Mouse (Mus musculus) intestine, postnatal 0 days (tissue): ENCODE measurements around the gene Rngtt. TPM values are rescaled to one million over a fixed set of nuclear protein-coding genes. Genes with fewer than 3 reads are reported as not detected.

Source experiments
- ATAC-seq: fragments of 200-750 bp; cut with Nextera tagmentation; 2 replicates; pipeline ENCODE4 v1.8.0; 2017; ENCODE audit warnings: mild to moderate bottlenecking, moderate TSS enrichment, moderate library complexity
- H3K27ac ChIP-seq: fragments of 300-500 bp; sonication (generic); 2 replicates; pipeline ENCODE4 v1.5.1; 2014; ENCODE audit warnings: mild to moderate bottlenecking, low read depth, low read length, moderate library complexity
- H3K27me3 ChIP-seq: fragments of 300-500 bp; sonication (generic); replicated peaks from 2 replicates; pipeline ENCODE4 v1.6.1; 2014; ENCODE audit warnings: low read length, mixed read lengths; ENCODE audit not compliant: control insufficient read depth, insufficient read depth
- H3K36me3 ChIP-seq: fragments of 300-500 bp; sonication (generic); 2 replicates; pipeline ENCODE4 v1.6.1; 2014; ENCODE audit warnings: mild to moderate bottlenecking, moderate library complexity; ENCODE audit not compliant: control insufficient read depth, insufficient read depth
- H3K4me1 ChIP-seq: fragments of 300-500 bp; sonication (generic); replicated peaks from 2 replicates; pipeline ENCODE4 v1.6.1; 2014; ENCODE audit warnings: antibody characterized with exemption, low read length, mixed read lengths; ENCODE audit not compliant: control insufficient read depth, insufficient read depth
- H3K4me2 ChIP-seq: fragments of 300-500 bp; sonication (generic); replicated peaks from 2 replicates; pipeline ENCODE4 v1.6.1; 2014; ENCODE audit warnings: low read depth, mild to moderate bottlenecking, moderate library complexity
- H3K4me3 ChIP-seq: fragments of 300-500 bp; sonication (generic); 2 replicates; pipeline ENCODE4 v1.5.1; 2014; ENCODE audit warnings: low read depth, low read length
- H3K9ac ChIP-seq: fragments of 300-500 bp; sonication (generic); 2 replicates; pipeline ENCODE4 v1.6.1; 2014; ENCODE audit warnings: mild to moderate bottlenecking, low read depth, low read length
- H3K9me3 ChIP-seq: fragments of 300-500 bp; sonication (generic); 2 replicates; pipeline ENCODE4 v1.6.1; 2016; ENCODE audit warnings: mixed run types; ENCODE audit not compliant: control insufficient read depth
- CTCF ChIP-seq: sonication (generic); IDR thresholded peaks from 2 replicates; pipeline ENCODE4 v1.5.1; 2016; ENCODE audit warnings: low read depth, mild to moderate bottlenecking, control low read depth, antibody characterized with exemption, moderate library complexity
- WGBS: fragments of 180-500 bp; shearing (Covaris S2); extraction: QIAGEN DNeasy Blood & Tissue Kit; methylation state at CpG from one replicate; pipeline ENCODE4 v1.1.7; 2014; 5-methylcytosine and 5-hydroxymethylcytosine counted together
- polyA plus RNA-seq: library from polyadenylated mRNA; unstranded; fragments of >200 nt; fragmentation: Nextera tagmentation; extraction: Ambion mirVana; gene quantifications from 2 replicates; pipeline ENCODE4 v1.2.1, GENCODE M21; 2015

Gene Rngtt
- polyA plus RNA-seq, 1 experiment from 2014 or later: 7.7 TPM

DNA sequence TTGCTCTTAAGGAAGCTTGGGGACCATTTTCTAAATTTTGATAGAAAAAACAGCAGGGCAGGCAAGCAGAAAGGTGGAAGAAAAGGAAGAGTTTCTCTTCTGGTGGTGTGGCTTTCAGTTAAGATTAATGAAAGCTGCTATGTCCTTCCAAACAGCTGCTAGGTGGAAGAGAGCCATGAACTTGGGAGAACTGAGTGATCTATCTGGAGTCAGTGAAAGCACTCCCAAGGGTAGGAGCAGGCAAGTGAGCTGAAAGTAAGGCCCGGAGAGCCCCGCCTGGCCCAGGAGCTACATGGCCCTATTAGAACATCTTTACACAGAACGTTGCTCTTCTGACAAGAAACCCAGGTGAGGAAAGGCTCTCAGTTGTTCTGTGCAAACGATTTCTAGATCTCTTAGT is 103.7 kb downstream of the Rngtt start:
- Histone ChIP-seq H3K4me3 (no peak overlapping the region), H3K9ac (no peak overlapping the region), H3K27ac (no peak overlapping the region), H3K27me3 (no peaks in the 10 kb centered on the region), H3K36me3 (no peaks in the 10 kb centered on the region), H3K4me1 (no peaks in the 10 kb centered on the region), H3K9me3 (no peaks in the 10 kb centered on the region), H3K4me2 (no peak overlapping the region)
- no peak for ATAC-seq
- 71% methylated on average over 4 of the region's 4 CpGs for WGBS
- no peak for TF ChIP-seq CTCF

DNA sequence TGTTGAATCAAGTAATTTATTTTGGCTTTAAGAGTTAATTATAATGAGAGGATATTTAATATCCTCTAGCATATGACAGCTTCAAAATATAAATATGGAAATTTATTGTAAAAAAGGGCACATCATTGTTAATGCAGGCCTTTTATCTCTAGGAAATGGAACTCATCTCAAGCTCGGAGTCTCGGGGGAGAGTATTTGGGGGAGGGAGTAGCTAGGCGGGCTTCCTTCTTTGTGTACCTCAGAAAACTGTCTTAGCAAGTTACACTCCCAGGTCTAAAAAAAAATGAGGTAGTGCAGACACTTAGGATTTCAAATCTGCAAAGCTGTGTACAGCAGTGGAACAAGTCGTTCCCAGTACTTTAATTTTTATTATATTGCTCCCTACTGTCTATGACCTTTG is 104.7 kb downstream of the Rngtt start:
- H3K9me3 ChIP-seq: no peaks in the 10 kb centered on the region
- no peak overlapping the region for H3K4me2 ChIP-seq
- H3K36me3 ChIP-seq: no peaks in the 10 kb centered on the region
- no peaks in the 10 kb centered on the region for H3K27me3 ChIP-seq
- no peaks in the 10 kb centered on the region for H3K4me1 ChIP-seq
- no peak overlapping the region for H3K27ac ChIP-seq
- 73% methylated on average over 4 of the region's 4 CpGs for WGBS
- no peak overlapping the region for H3K4me3 ChIP-seq
- no peak for ATAC-seq
- no peak for TF ChIP-seq CTCF
- no peak overlapping the region for H3K9ac ChIP-seq

DNA sequence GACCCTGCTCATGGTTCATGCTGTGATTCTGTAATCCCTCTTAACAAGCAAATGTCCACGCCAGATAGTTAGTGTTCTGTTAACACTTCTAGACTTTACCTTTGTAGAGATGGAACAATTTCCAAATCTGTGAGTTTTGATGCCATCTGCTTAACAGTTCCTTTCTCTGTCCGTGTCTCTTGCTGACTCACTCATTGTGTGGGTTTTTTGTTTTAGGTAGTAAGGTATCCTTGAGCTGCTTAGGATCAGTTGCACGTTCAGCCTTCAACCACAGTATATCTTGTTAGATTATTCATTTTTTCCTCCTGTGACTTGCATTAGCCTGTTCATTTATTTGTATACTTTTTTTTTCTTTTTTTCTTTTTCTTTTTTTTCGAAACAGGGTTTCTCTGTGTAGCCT is 107.3 kb downstream of the Rngtt start:
- Histone ChIP-seq H3K4me3 (no peak overlapping the region), H3K9ac (no peak overlapping the region), H3K36me3 (no peaks in the 10 kb centered on the region), H3K9me3 (no peaks in the 10 kb centered on the region), H3K27me3 (no peaks in the 10 kb centered on the region), H3K4me1 (no peaks in the 10 kb centered on the region), H3K4me2 (no peak overlapping the region), H3K27ac (no peak overlapping the region)
- 93% methylated on average over 4 of the region's 4 CpGs for WGBS
- ATAC-seq: no peak
- no peak for TF ChIP-seq CTCF

DNA sequence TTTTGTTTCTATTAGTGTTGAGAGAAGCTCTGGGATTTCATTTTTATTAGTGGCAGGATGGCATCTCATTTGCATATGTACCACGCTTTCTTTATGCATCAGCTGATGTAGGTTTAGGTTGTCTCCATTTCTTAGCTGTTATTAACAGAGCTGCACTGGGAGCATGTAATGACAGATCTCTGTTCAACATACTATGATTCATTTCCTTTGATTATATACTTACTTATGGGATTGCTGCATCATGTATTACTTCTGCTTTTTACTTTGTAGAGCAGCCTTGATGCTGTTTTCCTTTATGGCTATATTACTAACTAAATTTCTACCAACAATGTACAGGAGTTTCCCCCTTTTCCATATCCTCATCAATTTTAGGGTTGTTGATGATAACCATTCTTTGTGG is 109.5 kb downstream of the Rngtt start:
- no peak for TF ChIP-seq CTCF
- no peak for ATAC-seq
- 95% methylated on average over 1 of the region's 1 CpGs for WGBS
- Histone ChIP-seq H3K4me3 (no peak overlapping the region), H3K9me3 (no peaks in the 10 kb centered on the region), H3K27ac (no peak overlapping the region), H3K36me3 (no peaks in the 10 kb centered on the region), H3K27me3 (no peaks in the 10 kb centered on the region), H3K9ac (no peak overlapping the region), H3K4me1 (no peaks in the 10 kb centered on the region), H3K4me2 (no peak overlapping the region)

DNA sequence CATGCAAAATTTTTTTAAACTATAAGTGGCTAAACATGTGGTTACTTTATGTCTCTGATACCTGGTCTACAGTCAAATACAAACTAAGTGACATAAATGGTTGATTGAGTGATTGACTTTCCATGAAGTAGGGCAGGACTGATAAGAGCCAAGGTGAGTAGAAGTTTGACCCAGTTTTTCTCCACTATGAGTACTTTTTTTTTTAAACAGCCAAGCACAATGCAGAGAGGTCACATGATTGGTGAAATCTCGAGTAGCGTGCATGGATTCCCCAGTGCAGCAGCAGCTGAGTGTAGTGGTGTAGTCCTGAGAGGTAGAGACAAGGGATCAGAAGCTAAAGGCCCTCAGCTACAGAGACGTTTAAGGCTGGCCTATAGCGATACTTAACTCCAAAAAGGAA is 118.7 kb downstream of the Rngtt start:
- no peaks in the 10 kb centered on the region for H3K4me1 ChIP-seq
- TF ChIP-seq CTCF: no peak
- ATAC-seq: no peak

DNA sequence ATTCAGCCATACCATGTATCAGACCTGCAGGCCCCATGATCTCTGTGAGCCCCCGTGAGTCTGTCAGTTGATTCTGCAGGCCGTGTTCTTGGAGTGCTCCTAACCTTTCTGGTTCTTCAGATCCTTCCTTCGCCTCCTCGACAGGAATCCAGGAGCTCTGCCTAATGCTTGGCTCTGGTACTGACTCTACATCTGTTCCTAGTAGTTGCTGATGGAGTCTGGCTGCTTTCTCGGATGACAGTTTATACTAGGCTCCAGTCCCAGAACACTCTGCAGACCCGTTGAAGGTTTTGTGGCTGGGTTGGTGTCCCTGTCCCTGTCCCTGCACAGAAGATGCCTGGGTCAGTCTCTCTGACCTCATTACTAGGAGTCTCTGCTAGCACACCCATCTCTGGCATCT is 131.8 kb downstream of the Rngtt start:
- Histone ChIP-seq H3K27me3 (no peaks in the 10 kb centered on the region), H3K4me2 (no peak overlapping the region), H3K36me3 (no peaks in the 10 kb centered on the region), H3K9me3 (no peaks in the 10 kb centered on the region), H3K27ac (no peak overlapping the region), H3K9ac (no peak overlapping the region), H3K4me3 (no peak overlapping the region), H3K4me1 (no peaks in the 10 kb centered on the region)
- no peak for TF ChIP-seq CTCF
- no peak for ATAC-seq
- WGBS: 75% methylated on average over 6 of the region's 6 CpGs

More for the DNA sequence above, 118.7 kb downstream of the Rngtt start:
- Histone ChIP-seq H3K4me3 (no peak overlapping the region), H3K9me3 (no peaks in the 10 kb centered on the region), H3K27me3 (no peaks in the 10 kb centered on the region), H3K36me3 (no peaks in the 10 kb centered on the region), H3K9ac (no peak overlapping the region), H3K27ac (no peak overlapping the region), H3K4me2 (no peak overlapping the region)
- 49% methylated on average over 4 of the region's 4 CpGs for WGBS

DNA sequence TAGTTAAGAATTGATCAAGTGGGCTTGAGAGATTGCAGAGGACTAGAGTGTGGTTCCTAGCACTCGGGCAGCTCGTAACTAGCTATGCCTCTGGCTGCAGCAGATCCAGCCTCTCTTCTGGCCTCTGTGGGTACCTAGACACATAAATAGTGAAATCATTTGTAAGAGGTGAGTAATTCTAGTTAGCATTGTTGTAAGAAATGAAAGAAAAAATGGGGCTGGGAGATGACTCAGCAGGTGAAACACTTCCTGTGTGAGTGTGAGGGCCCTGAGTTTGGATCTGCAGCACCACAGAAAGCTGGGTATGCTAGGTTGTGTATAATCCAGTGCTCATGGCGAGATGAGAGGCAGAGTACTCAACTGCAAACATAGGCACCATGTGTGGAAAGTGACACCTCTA is 136.2 kb downstream of the Rngtt start:
- Histone ChIP-seq H3K4me1 (no peaks in the 10 kb centered on the region), H3K4me2 (no peak overlapping the region), H3K9me3 (no peaks in the 10 kb centered on the region), H3K27me3 (no peaks in the 10 kb centered on the region), H3K4me3 (no peak overlapping the region), H3K9ac (no peak overlapping the region), H3K27ac (no peak overlapping the region), H3K36me3 (no peaks in the 10 kb centered on the region)
- no peak for ATAC-seq
- WGBS: 97% methylated on average over 3 of the region's 3 CpGs
- no peak for TF ChIP-seq CTCF
